Mouse (Mus musculus) liver, postnatal 0 days (tissue): Measurements from ENCODE around the gene Med6.

Source experiments
- CTCF ChIP-seq: sonication (generic); IDR thresholded peaks from 2 replicates; pipeline ENCODE4 v1.5.1; 2016; ENCODE audit warnings: antibody characterized with exemption, low read depth
- EP300 ChIP-seq: IDR thresholded peaks from 2 replicates; pipeline ENCODE4 v1.6.1; 2016; ENCODE audit warnings: antibody characterized with exemption, low read depth, mild to moderate bottlenecking

DNA sequence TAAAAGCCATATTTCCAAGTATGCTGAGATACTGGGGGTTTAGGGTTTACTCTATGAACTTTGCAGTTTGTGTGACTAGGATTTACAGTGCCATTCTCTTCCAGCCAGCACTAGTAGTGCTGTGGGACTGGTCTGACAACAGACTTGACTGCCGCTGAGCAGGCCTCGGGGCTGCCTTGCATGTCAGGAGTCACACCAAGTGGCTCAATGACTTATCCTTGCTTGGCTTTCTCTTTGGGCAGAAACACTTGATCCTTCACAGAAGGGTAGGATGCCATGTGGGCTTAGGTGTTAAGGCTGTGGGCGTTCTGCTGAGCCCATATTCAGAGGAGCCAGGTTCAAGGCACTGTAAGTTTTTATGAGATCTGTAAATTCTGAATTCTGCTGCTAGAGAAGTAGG lies 45.5 kb downstream of the Med6 start:
- TF ChIP-seq CTCF: no peak
- no peak for TF ChIP-seq EP300
